Comparison of ENCODE assay signal across 27 mouse cellular contexts in genomic region chr12:83232916-83233315, GRCm38 (mm10).
DNase-seq lines count a peak whose midpoint lies in the region; ATAC-seq and TF ChIP-seq lines count a peak whose summit lies in the region.
"Had no signal": no experiment of that assay in that cellular context is flagged by ENCODE, and none has a peak within 500 bp of the region (broad histone marks: within the 10 kb centered on the region; RNA-seq: fewer than 3 reads in every experiment).

No protein-coding gene starts in this region.

- no peak overlapping the region for H3K27ac ChIP-seq in limb, embryonic 14.5 days (replicated peaks; ENCODE audit: low read depth, low read length)
- H3K27ac ChIP-seq in limb, embryonic 10.5 days, result no peak overlapping the region
- H3K27ac ChIP-seq in hindbrain, embryonic 10.5 days, result no peak overlapping the region
- H3K27ac ChIP-seq: forebrain, embryonic 12.5 days; hindbrain, embryonic 14.5 days; liver, embryonic 15.5 days; neural tube, embryonic 15.5 days had no signal

- no peak overlapping the region for H3K4me3 ChIP-seq in limb, embryonic 14.5 days (replicated peaks; ENCODE audit: low read length)
- no peak overlapping the region for H3K4me3 ChIP-seq in limb, embryonic 10.5 days
- no peak overlapping the region for H3K4me3 ChIP-seq in hindbrain, embryonic 10.5 days
- H3K4me3 ChIP-seq: erythroblast, embryonic 14.5 days; forebrain, embryonic 12.5 days; liver, embryonic 15.5 days; neural tube, embryonic 15.5 days had no signal

- no peak for ATAC-seq in limb, embryonic 14.5 days (ENCODE audit: low FRiP score, low read depth)
- ATAC-seq: intestine, postnatal 0 days had no signal

- H3K9me3 ChIP-seq in limb, embryonic 14.5 days (ENCODE audit: control insufficient read depth, low read length), result no peaks in the 10 kb centered on the region
- H3K9me3 ChIP-seq in limb, embryonic 10.5 days (replicated peaks), result no peaks in the 10 kb centered on the region
- peaks cover 6% of the 10 kb centered on the region; the same call in 1 of the 2 replicates for H3K9me3 ChIP-seq in hindbrain, embryonic 10.5 days
- H3K9me3 ChIP-seq: forebrain, embryonic 12.5 days; liver, embryonic 15.5 days; neural tube, embryonic 15.5 days had no signal

- H3K4me2 ChIP-seq in limb, embryonic 14.5 days (replicated peaks; ENCODE audit: low read depth, low read length, severe bottlenecking), result no peak overlapping the region
- H3K4me2 ChIP-seq: forebrain, embryonic 12.5 days; hindbrain, embryonic 14.5 days; liver, embryonic 15.5 days; lung, embryonic 14.5 days; neural tube, embryonic 15.5 days had no signal

- no peaks in the 10 kb centered on the region for H3K36me3 ChIP-seq in limb, embryonic 14.5 days (ENCODE audit: control insufficient read depth, insufficient read depth, low read length)
- no peaks in the 10 kb centered on the region for H3K36me3 ChIP-seq in limb, embryonic 10.5 days
- no peaks in the 10 kb centered on the region for H3K36me3 ChIP-seq in hindbrain, embryonic 10.5 days
- H3K36me3 ChIP-seq: forebrain, embryonic 12.5 days; G1E; liver, embryonic 15.5 days; neural tube, embryonic 15.5 days had no signal

- H3K4me1 ChIP-seq in limb, embryonic 14.5 days (ENCODE audit: control insufficient read depth, insufficient read depth, low read length), result no peaks in the 10 kb centered on the region
- H3K4me1 ChIP-seq in limb, embryonic 10.5 days, result peaks cover 3% of the 10 kb centered on the region; the same call in 1 of the 2 replicates
- peaks cover 18% of the 10 kb centered on the region for H3K4me1 ChIP-seq in hindbrain, embryonic 10.5 days (replicated peaks)
- H3K4me1 ChIP-seq: liver, embryonic 15.5 days; neural tube, embryonic 15.5 days had no signal

- WGBS in limb, embryonic 14.5 days, result 36% methylated on average over 5 of the region's 5 CpGs
- 74% methylated on average over 5 of the region's 5 CpGs for WGBS in limb, embryonic 10.5 days
- 78% methylated on average over 5 of the region's 5 CpGs for WGBS in hindbrain, embryonic 10.5 days

- H3K27me3 ChIP-seq in limb, embryonic 14.5 days (ENCODE audit: control insufficient read depth, insufficient read depth, low read length), result no peaks in the 10 kb centered on the region
- H3K27me3 ChIP-seq in limb, embryonic 10.5 days (ENCODE audit: low read depth, poor library complexity, severe bottlenecking), result no peaks in the 10 kb centered on the region
- no peaks in the 10 kb centered on the region for H3K27me3 ChIP-seq in hindbrain, embryonic 10.5 days (ENCODE audit: insufficient read depth, poor library complexity, severe bottlenecking)
- H3K27me3 ChIP-seq: forebrain, embryonic 12.5 days; liver, embryonic 15.5 days; neural tube, embryonic 15.5 days had no signal

- H3K9ac ChIP-seq in limb, embryonic 14.5 days (ENCODE audit: low read depth, low read length, severe bottlenecking), result no peak overlapping the region
- H3K9ac ChIP-seq: forebrain, embryonic 12.5 days; hindbrain, embryonic 14.5 days; liver, embryonic 15.5 days; lung, embryonic 14.5 days; neural tube, embryonic 15.5 days had no signal

- TF ChIP-seq POLR2A in limb, embryonic 14.5 days (IDR thresholded peaks at IDR 0.05; ENCODE audit: borderline replicate concordance, extremely low read depth, insufficient read depth, insufficient read length), result no peak

- DNase-seq in cerebellum, postnatal 14 days, result peak; percentile 73 to 76
- DNase-seq in cerebellum, postnatal 4 days (ENCODE audit: low spot score in 2 of 2), result no peak
- DNase-seq in heart, adult 18-20 months, result peak; percentile 17 to 20
- DNase-seq in heart, adult 8-10 months (ENCODE audit: low spot score), result no peak
- DNase-seq in limb, embryonic 14.5 days (ENCODE audit: low spot score), result peak; percentile 7
- DNase-seq in limb, embryonic 10.5 days (ENCODE audit: low spot score), result no peak
- DNase-seq in brain, adult 2 months (ENCODE audit: low read depth, low spot score), result peak; percentile 57
- no peak for DNase-seq in hindbrain, embryonic 10.5 days (ENCODE audit: low spot score)
- DNase-seq: adrenal gland, adult 8-10 months; cerebellum, adult 11 months; gastrocnemius, postnatal 25 days; kidney, adult 9 months; kidney, postnatal 10 days; layer of hippocampus, postnatal 36 days; left cerebral cortex, postnatal 4 days; lung, embryonic 14.5 days; lung, postnatal 14 days; right cerebral cortex, adult 18-20 months; spleen, adult 18-20 months; thymus, postnatal 14 days had no signal

Comparison
In these comparisons a context has a peak if more than half of its experiments do, and no peak if none do; other contexts are left out.
1. DNase-seq: peak in cerebellum, postnatal 14 days (2 of 2), heart, adult 18-20 months (2 of 2), limb, embryonic 14.5 days (single experiment) and brain, adult 2 months (single experiment); none in cerebellum, postnatal 4 days (0 of 2), heart, adult 8-10 months (single experiment), limb, embryonic 10.5 days (single experiment) and hindbrain, embryonic 10.5 days (single experiment).